Mouse (Mus musculus): ENCODE measurements around the gene Sel1l2.

The Sel1l2 gene

DNA sequence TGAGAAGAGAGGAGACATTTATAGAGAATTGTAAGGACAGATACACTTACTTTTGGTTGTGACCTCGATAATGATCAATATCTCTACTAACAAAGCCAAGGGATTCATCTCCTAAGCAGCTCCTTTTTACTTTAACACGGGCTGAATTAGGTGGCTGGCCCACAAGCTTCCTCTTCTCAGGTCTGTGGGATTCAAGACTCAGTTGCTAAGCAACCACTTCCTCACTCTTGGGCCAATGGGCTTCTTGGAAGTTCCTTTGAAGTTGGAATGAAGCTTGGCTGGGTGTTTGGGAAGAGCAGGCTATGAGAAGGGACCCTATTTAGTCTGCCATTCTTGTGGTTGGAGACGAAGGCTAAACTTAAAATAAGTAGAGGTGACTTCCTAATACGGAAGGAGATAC is at the start of gene Sel1l2:
Gene Sel1l2, minus strand, starts transcription at position 182 of the 400 bp plus-strand sequence.
- in situ Hi-C loops (cut with MboI) = no loop called here

DNA sequence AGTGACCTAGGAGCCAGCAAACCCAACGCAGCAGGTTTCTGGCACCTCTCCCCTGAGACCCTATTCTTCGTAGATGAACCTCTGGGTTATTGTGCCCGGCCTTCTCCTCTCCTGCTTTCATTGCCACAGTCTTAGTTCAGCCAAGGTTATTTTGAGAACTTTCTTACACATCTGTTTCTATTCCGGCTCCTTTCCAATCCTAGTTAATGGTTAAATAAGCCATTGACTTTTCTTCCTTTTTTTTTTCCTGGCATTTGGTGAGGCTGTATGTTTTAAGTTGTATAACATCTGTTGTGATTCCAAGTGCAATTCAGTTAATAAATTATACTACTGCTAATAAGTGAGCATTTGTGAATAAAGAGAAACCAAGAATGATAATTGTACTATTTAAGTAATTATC is 49.6 kb upstream of the Sel1l2 start:
- in situ Hi-C loops (cut with MboI) = no loop called here

DNA sequence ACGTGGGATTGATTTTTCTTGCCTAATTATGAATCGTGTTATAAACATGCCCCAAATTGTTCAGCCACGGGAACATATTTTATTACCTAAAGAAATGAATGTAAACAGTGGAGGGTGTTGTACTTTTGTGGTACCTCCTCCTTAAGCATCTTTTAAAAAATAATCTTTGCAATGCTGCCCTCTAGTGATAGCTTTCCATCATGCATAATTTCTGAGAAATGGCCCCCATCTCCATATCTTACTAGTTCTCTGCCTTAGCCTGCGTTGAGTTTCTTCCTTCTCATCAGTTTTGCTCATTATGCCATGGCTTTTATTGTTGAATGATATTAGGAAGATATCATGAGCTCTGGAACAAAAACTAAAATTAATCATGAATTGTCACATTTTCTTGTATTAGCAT is 37.8 kb upstream of the Sel1l2 start:
- in situ Hi-C loops (cut with MboI) = no loop called here

- in situ Hi-C loops (cut with MboI) = no loop called here
These were observed 36.3 kb upstream of the Sel1l2 start for GRCm38 (mm10) chr2:140425844-140426243.

DNA sequence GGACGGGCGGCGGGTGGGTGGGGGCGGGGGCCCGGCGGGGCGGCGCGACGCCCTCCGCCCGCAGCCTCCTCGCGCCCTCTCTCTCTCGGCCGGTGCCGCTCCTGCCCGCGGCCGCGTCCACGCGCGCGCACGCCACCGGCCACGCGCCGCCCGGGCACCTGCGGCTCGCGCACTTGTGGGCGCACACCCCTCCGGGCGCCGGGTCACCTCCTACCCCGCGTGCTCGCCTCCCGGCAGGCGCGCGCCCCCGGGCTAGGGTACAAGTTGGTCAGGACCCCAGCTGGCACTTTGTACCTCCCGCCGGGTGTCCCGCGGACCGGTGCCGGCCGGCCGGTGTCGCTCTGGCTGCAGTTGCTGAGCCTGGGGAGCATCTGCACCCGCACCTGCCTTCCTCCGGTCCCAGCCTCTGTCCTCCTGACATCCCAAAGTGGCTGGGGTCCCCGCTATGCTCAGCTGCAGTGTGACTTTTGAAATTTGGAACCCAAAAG is 6.3 kb upstream of the Sel1l2 start:
- in situ Hi-C loops (cut with MboI) = no loop called here

- in situ Hi-C loops (cut with MboI) = no loop called here
These were observed 5.7 kb upstream of the Sel1l2 start, which contains the start of gene Macrod2 for GRCm38 (mm10) chr2:140395179-140395578. Macrod2 (plus strand) TSS chr2:140395309.

DNA sequence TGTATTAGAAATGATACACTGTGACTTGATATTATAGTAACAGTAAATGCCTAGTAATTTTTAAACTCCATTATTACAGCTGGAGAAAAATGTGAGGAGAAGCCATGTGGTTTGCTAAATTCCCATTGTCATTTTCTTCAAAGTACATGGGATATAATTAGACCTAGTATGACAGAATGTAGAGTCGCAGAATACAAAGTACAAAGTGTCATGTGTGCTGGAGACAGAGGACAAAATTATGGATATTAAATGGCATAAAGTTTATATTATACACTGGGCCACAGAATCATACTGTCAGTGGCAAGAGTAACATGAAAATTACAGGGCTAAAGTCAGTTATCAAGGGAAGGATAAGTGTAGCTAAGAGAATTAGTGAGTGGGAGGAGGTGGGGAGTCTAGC is 24.7 kb downstream of the Sel1l2 start:
- in situ Hi-C loops (cut with MboI) = no loop called here

- in situ Hi-C loops (cut with MboI) = no loop called here
These were observed 29.6 kb downstream of the Sel1l2 start for GRCm38 (mm10) chr2:140359905-140360304.

DNA sequence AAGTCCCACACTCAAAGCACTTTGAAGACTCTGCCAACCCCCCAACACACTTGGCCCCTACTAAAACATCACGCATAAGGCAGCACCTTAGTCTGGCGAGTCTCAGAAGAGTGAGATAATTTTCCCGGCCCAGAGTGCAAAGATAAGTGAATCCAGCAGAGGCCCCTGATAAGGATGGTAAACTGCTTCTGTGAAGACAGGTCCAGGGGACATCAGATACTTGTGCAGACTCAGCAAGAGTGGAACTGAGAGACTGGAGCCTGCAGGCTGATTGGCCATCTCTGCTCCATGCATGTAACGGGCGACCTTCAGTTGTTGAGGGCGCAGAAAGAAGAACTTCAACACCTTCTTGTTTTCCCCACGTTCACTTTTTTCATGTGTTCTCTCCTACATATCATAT is 47.1 kb downstream of the Sel1l2 start:
- in situ Hi-C loops (cut with MboI) = no loop called here

- in situ Hi-C loops (cut with MboI) = no loop called here
These were observed 58.8 kb downstream of the Sel1l2 start for GRCm38 (mm10) chr2:140330508-140331306.

DNA sequence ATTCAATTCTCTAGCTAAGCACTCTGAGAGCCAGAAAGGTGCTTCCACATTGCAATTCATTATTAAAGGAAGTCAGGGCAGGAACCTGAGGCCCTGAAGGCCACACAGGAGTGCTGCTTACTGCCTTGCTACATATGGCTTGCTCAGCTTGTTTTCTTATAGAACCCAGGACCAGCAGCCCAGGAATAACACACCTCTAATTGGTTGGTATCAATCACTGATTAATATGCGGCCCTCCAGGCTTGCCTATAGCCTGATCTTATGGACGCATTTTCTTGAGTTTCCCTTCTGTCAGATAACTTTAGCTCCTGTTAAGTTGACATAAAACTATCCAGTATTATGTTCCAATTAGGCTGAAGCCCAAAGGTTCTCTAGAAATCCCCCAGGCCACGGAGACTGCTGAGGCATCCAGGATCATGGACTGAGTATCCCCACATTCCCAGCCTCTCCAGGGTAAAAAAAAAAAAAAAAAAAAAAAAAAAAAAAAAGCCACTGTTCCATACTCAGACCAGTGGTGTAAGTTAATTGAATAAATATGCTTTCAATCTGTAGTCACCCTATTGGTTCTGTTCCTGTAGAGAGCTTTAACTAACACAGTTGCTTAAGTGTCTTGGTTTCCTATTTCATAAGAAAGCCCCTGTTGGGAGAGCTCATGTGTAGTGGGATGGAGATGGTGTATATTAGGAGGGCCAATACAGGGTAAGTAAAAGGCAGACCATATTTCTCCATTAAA is 86.4 kb downstream of the Sel1l2 start:
- in situ Hi-C loops (cut with MboI) = no loop called here

- in situ Hi-C loops (cut with MboI) = no loop called here
These were observed 92.4 kb downstream of the Sel1l2 start for GRCm38 (mm10) chr2:140297155-140297554.

DNA sequence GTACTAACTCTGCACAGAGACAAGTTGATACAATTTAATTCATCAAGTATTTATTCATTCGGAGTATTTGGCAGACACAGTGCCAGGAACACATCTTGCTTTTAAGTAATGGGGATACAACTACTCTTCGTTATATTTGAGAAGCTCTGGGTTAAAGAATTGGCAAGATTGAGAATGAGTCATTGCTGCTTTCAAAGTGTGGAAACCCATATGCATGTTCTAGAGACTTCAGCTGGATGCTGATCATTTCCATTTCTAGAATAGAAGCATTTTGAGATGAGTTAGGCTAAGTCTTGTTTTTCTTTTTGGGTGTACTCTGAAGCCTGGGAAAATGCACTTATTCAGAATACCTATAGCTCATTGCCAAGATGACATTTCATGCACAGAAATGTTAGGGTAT is 95.7 kb downstream of the Sel1l2 start:
- in situ Hi-C loops (cut with MboI) = no loop called here

DNA sequence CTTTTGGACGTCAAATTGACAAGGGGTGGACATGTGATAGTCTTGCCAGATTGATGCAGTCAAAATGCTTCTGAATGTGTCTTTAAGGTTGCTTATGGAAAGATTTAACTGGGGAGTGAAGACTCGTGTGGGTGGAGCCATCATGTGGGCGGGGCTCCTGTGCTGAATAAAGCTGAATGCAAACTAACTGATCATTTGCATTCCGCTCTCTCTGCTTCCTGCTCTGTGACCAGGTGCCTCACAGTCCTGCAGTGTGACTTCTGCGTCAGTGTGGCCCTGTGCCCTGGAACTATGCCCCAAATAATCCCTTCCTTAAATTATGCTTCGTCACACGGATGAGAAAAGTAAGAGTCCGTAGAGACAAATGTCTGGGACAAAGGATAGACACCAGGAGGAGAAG is 108.7 kb downstream of the Sel1l2 start:
- in situ Hi-C loops (cut with MboI) = no loop called here

DNA sequence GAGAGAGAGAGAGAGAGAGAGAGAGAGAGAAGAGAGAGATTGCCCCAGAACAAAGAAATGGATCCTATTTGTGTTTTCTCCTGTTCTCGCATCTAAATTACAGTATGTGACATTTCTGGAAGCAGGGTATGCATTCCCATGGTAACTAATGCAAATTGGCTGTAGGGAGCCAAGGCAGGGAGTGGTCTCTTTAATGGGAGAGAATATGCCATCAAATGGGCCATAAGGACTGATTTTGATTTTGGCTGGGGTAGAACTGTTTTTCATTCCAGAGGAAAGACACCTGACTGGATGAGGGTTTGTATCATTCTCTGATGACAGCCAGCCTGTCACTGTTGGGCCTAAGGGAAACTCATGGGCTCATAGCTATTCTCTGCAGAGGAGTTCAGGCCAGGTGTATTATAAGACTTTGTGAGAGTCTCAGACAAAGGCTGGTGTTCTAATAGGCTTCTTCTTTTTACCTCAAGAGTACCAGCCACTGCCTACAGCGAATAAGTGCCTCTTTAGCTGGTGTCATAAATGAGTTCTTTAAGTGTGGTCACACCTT is 133.8 kb downstream of the Sel1l2 start:
- in situ Hi-C loops (cut with MboI) = no loop called here

- in situ Hi-C loops (cut with MboI) = no loop called here
These were observed 135.2 kb downstream of the Sel1l2 start for GRCm38 (mm10) chr2:140254256-140254655.

GRCm38 (mm10) chr2:140243105-140243504 is 146.4 kb downstream of the Sel1l2 start:
- in situ Hi-C loops (cut with MboI) = no loop called here

DNA sequence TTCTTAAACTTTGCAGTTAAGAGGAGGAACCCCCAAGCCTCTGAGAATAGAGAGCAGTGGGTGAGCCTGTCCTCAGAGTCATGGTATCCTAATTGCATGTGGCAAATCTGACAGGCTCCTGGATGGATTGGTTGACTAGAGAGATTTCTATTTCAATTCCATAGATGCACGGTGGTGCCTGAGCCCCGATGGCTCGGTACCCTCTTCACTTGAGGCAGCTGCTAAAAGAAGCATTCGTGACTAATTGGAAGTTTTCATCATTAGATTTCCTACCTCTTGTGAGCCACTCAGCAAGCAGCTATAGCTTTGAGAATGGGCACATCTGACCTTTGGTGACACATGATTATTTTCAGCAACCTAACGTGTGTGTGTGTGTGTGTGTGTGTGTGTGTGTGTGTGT is 147.1 kb downstream of the Sel1l2 start:
- in situ Hi-C loops (cut with MboI) = no loop called here

DNA sequence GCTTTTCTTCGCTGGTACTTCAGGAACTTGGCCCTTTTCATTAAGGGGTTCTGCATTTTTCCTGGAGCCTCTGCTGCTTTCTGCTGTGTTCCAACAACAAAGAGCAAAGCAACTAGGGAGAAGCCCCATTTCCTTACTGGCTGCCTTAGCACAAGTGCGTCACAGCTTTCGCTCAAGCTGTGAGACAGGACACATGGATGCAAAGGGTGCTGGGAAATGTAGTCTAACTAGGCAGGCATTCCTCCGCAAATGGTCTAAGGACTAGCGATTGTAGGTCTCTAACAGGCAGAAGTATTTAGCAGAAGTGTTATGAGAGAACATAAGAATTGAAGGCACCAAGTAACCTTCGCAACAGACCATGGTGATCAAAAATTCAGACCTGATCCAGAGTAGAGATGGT is 152.3 kb downstream of the Sel1l2 start:
- in situ Hi-C loops (cut with MboI) = no loop called here

DNA sequence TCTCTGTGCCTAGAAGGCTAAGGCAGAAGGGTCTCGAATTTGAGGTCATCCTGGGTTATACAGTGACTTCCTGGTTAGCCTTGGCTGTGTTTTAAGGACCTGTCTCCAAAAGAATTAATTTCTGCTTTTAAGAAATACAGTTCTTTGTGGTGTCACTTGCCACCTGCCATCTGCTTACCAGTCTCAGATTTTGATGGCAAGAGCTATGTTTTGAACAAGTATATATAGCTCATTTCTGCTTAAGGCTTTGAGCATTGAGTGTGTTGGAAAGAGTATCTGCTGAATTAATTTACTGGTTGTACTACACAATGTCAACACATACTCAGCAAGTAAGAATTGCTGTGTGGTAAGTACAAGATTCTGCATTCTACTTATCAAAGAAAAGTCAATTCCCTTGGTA is 159.2 kb downstream of the Sel1l2 start:
- in situ Hi-C loops (cut with MboI) = no loop called here

- in situ Hi-C loops (cut with MboI) = no loop called here
These were observed 169.2 kb downstream of the Sel1l2 start for GRCm38 (mm10) chr2:140220325-140220724.

- in situ Hi-C loops (cut with MboI) = no loop called here
These were observed 173.5 kb downstream of the Sel1l2 start for GRCm38 (mm10) chr2:140215965-140216364.

- in situ Hi-C loops (cut with MboI) = no loop called here
These were observed 174.1 kb downstream of the Sel1l2 start for GRCm38 (mm10) chr2:140215415-140215814.
